ENCODE assay signal across 25 mouse cellular contexts in genomic region chr9:118722789-118723325, GRCm38 (mm10).
"Had no signal": no experiment of that assay in that cellular context is flagged by ENCODE, and none has a peak within 500 bp of the region (broad histone marks: within the 10 kb centered on the region; RNA-seq: fewer than 3 reads in every experiment).

No protein-coding gene starts in this region.

- ATAC-seq: intestine, embryonic 15.5 days; liver, embryonic 12.5 days; midbrain, embryonic 15.5 days had no signal

- H3K27me3 ChIP-seq: intestine, embryonic 15.5 days; kidney, embryonic 15.5 days; limb, embryonic 13.5 days; liver, embryonic 12.5 days; liver, embryonic 15.5 days; lung, embryonic 15.5 days; midbrain, embryonic 15.5 days; neural tube, embryonic 12.5 days; neural tube, embryonic 15.5 days had no signal

- H3K9ac ChIP-seq: intestine, embryonic 15.5 days; kidney, embryonic 15.5 days; limb, embryonic 13.5 days; liver, embryonic 12.5 days; liver, embryonic 15.5 days; lung, embryonic 15.5 days; midbrain, embryonic 15.5 days; neural tube, embryonic 12.5 days; neural tube, embryonic 15.5 days had no signal

- H3K4me1 ChIP-seq: intestine, embryonic 15.5 days; liver, embryonic 12.5 days; liver, embryonic 15.5 days; megakaryocyte, embryonic 14.5 days; midbrain, embryonic 10.5 days; midbrain, embryonic 15.5 days; neural tube, embryonic 12.5 days; neural tube, embryonic 15.5 days had no signal

- H3K4me2 ChIP-seq: intestine, embryonic 15.5 days; kidney, embryonic 15.5 days; limb, embryonic 13.5 days; liver, embryonic 12.5 days; liver, embryonic 15.5 days; lung, embryonic 15.5 days; midbrain, embryonic 15.5 days; neural tube, embryonic 12.5 days; neural tube, embryonic 15.5 days had no signal

- DNase-seq: kidney, adult 11 months; kidney, adult 8-10 months; kidney, postnatal 10 days; kidney, postnatal 36 days; layer of hippocampus, postnatal 36 days; liver; lung, adult 18-20 months; lung, postnatal 10 days; lung, postnatal 36 days; retina, postnatal 1 day; right cerebral cortex, postnatal 25 days; thymus, postnatal 36 days had no signal

- H3K9me3 ChIP-seq: intestine, embryonic 15.5 days; kidney, embryonic 15.5 days; limb, embryonic 10.5 days; limb, embryonic 13.5 days; liver, embryonic 12.5 days; liver, embryonic 15.5 days; lung, embryonic 15.5 days; midbrain, embryonic 10.5 days; midbrain, embryonic 15.5 days; neural tube, embryonic 12.5 days; neural tube, embryonic 15.5 days had no signal

- H3K27ac ChIP-seq: intestine, embryonic 15.5 days; kidney, embryonic 15.5 days; limb, embryonic 10.5 days; limb, embryonic 13.5 days; liver, embryonic 12.5 days; liver, embryonic 15.5 days; lung, embryonic 15.5 days; midbrain, embryonic 10.5 days; midbrain, embryonic 15.5 days; neural tube, embryonic 12.5 days; neural tube, embryonic 15.5 days; stomach, postnatal 0 days had no signal

- H3K4me3 ChIP-seq: intestine, embryonic 15.5 days; kidney, embryonic 15.5 days; limb, embryonic 10.5 days; limb, embryonic 13.5 days; liver, embryonic 12.5 days; liver, embryonic 15.5 days; lung, embryonic 15.5 days; megakaryocyte, embryonic 14.5 days; midbrain, embryonic 10.5 days; midbrain, embryonic 15.5 days; neural tube, embryonic 12.5 days; neural tube, embryonic 15.5 days had no signal

- H3K36me3 ChIP-seq: intestine, embryonic 15.5 days; liver, embryonic 12.5 days; liver, embryonic 15.5 days; lung, embryonic 15.5 days; midbrain, embryonic 10.5 days; midbrain, embryonic 15.5 days; neural tube, embryonic 12.5 days; neural tube, embryonic 15.5 days had no signal
